Mouse (Mus musculus): Measurements from ENCODE around the gene Capn8. TPM values are rescaled to one million over a fixed set of nuclear protein-coding genes. Genes with fewer than 3 reads are reported as not detected.

Capn8 gene
- total RNA-seq, 2 experiments from 2014 or later: not detected

GRCm38 (mm10) chr1:182543906-182544305 lies 20.9 kb upstream of the Capn8 start:
- ATAC-seq (replicated peaks; ENCODE audit: poor library complexity, severe bottlenecking): no peak

GRCm38 (mm10) chr1:182550761-182551160 lies 14.0 kb upstream of the Capn8 start:
- ATAC-seq (replicated peaks; ENCODE audit: poor library complexity, severe bottlenecking): no peak

- ATAC-seq (replicated peaks; ENCODE audit: poor library complexity, severe bottlenecking): peak; percentile 90
These were observed 11.0 kb upstream of the Capn8 start for GRCm38 (mm10) chr1:182553649-182554375.

- ATAC-seq (replicated peaks; ENCODE audit: poor library complexity, severe bottlenecking): no peak
These were observed 6.5 kb upstream of the Capn8 start for GRCm38 (mm10) chr1:182558271-182558670.

GRCm38 (mm10) chr1:182559530-182559929 lies 5.3 kb upstream of the Capn8 start:
- ATAC-seq (replicated peaks; ENCODE audit: poor library complexity, severe bottlenecking): no peak

- peak; percentile 33 for ATAC-seq (replicated peaks; ENCODE audit: poor library complexity, severe bottlenecking)
These were observed 4.3 kb upstream of the Capn8 start for GRCm38 (mm10) chr1:182560390-182561098.

GRCm38 (mm10) chr1:182561945-182562514 lies 2.8 kb upstream of the Capn8 start:
- ATAC-seq (replicated peaks; ENCODE audit: poor library complexity, severe bottlenecking): no peak

GRCm38 (mm10) chr1:182562576-182563370 lies 2.0 kb upstream of the Capn8 start:
- peak; percentile 78 for ATAC-seq (replicated peaks; ENCODE audit: poor library complexity, severe bottlenecking)

GRCm38 (mm10) chr1:182565351-182565835 lies 586 bp downstream of the Capn8 start:
- no peak for ATAC-seq (replicated peaks; ENCODE audit: poor library complexity, severe bottlenecking)

GRCm38 (mm10) chr1:182571148-182571547 lies 6.3 kb downstream of the Capn8 start:
- no peak for ATAC-seq (replicated peaks; ENCODE audit: poor library complexity, severe bottlenecking)

- ATAC-seq (replicated peaks; ENCODE audit: poor library complexity, severe bottlenecking): no peak
These were observed 7.2 kb downstream of the Capn8 start for GRCm38 (mm10) chr1:182571973-182572372.

GRCm38 (mm10) chr1:182573856-182574665 lies 9.3 kb downstream of the Capn8 start:
- no peak for ATAC-seq (replicated peaks; ENCODE audit: poor library complexity, severe bottlenecking)

- ATAC-seq (replicated peaks; ENCODE audit: poor library complexity, severe bottlenecking): no peak
These were observed 9.9 kb downstream of the Capn8 start for GRCm38 (mm10) chr1:182574666-182575049.

- ATAC-seq (replicated peaks; ENCODE audit: poor library complexity, severe bottlenecking): no peak
These were observed 19.4 kb downstream of the Capn8 start for GRCm38 (mm10) chr1:182584169-182584568.

- peak; percentile 37; the same call in 1 of the 2 replicates for ATAC-seq (replicated peaks; ENCODE audit: poor library complexity, severe bottlenecking)
These were observed 20.5 kb downstream of the Capn8 start for GRCm38 (mm10) chr1:182585162-182585840.

- no peak for ATAC-seq (replicated peaks; ENCODE audit: poor library complexity, severe bottlenecking)
These were observed 22.9 kb downstream of the Capn8 start for GRCm38 (mm10) chr1:182587706-182588105.

GRCm38 (mm10) chr1:182591491-182591890 lies 26.7 kb downstream of the Capn8 start:
- no peak for ATAC-seq (replicated peaks; ENCODE audit: poor library complexity, severe bottlenecking)

GRCm38 (mm10) chr1:182592436-182592835 lies 27.6 kb downstream of the Capn8 start:
- no peak for ATAC-seq (replicated peaks; ENCODE audit: poor library complexity, severe bottlenecking)

All from granulocyte monocyte progenitor cell, adult 5-6 weeks (primary cell).